Mouse (Mus musculus) megakaryocyte, embryonic 14.5 days (primary cell): ENCODE measurements at regions not wholly inside any gene's neighbourhood (a gene's known extent, or its start where the extent isn't known, plus 50 kb on each side); places are given as distances from the start of the nearest gene placed in this dataset.

Experiments used
- FLI1 ChIP-seq: IDR thresholded peaks from 2 replicates; pipeline ENCODE4 v1.6.1; 2012; ENCODE audit warnings: low read length, inconsistent platforms, mixed read lengths
- GATA1 ChIP-seq: IDR thresholded peaks from 3 replicates; pipeline ENCODE4 v1.6.1; 2012; ENCODE audit warnings: mixed read lengths, low read length, inconsistent platforms, borderline replicate concordance

GRCm38 (mm10) chr13:3360503-3361490 lies 177.1 kb upstream of the Gdi2 start:
- TF ChIP-seq GATA1: no peak
- TF ChIP-seq FLI1: no peak
